Mouse (Mus musculus): ENCODE measurements at regions not wholly inside any gene's neighbourhood (a gene's known extent, or its start where the extent isn't known, plus 50 kb on each side); places are given as distances from the start of the nearest gene placed in this dataset.

DNA sequence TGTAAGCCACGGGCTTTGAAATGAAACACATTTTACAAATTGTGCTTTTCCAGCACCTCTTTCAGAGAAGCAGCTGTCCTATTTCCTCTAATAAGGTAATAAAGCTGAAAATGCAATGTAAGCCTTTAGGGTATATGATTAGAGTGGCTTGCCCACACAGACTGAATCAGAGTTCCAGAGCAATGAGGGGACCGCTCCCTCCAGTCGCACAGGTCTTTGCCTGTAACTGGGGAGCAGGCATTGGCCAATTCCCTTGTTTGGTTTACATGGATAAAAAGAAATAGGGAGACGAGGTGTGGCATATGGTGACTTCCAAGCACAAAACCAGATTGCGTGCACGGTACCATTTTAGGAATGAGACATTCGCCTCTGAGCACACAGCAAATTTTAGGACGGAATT, 112.7 kb upstream of the Frg1 start:
- DNase-seq (ENCODE audit: extremely low spot score in 1 of 2, low spot score in 1 of 2), result no peak

DNA sequence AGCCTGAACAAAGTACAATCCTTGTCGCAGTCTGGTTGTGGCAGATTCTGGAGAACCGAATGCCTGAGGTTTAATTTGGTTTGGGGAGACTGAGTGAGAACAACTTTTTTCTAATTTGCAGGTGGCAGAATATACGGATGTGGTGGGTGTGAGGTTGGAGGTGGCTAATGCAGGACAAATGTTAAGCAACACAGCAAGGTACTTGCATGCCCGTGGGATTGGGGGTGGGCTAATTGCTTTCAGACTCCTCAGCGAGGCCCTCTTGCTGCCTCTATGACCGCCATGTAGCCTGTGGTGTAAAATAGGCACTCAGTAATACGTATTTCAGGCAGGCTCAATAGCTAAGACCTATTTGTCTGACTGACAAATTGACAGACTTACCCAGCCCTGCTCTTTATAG, 109.4 kb upstream of the Frg1 start:
- DNase-seq (ENCODE audit: extremely low spot score in 1 of 2, low spot score in 1 of 2), result no peak

DNA sequence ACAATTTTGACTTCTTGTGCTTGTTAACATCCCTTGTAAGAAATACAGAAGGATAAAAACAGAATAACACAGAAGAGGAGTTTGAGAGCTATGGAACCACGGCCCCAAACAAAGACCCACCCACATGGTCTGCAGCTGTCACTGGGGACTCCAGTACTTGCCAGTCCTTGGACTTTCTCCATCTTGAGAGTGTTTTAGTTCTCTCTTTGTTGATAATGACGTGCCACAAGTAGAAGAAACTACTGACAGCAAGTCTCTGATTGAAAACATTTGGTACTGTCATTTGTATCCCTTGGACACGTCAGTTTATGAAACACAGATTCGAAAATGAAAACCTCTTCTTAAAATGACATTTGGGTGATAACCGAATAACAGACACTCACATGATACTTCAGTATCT, 68.3 kb upstream of the Frg1 start:
- DNase-seq (ENCODE audit: extremely low spot score in 1 of 2, low spot score in 1 of 2), result no peak

DNA sequence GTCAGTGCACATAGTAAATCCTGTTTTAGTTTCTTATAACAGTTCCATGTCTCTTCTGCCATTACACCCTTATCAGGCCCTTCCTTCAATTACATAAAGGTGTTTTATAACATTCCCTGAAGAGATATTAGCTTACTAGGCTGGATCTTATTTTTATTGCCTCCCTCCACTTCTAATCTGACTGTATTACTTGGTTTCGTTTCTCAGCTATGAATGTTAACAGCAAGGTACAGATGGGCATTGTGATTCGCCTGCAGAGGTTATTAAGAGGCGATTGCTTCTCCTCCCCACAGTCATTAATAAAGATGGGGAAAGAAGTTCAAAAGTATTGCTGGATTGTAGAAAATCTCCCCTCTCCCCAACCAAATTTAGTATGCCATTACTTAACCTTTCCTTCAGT, 66.4 kb upstream of the Frg1 start:
- no peak for DNase-seq (ENCODE audit: extremely low spot score in 1 of 2, low spot score in 1 of 2)

DNA sequence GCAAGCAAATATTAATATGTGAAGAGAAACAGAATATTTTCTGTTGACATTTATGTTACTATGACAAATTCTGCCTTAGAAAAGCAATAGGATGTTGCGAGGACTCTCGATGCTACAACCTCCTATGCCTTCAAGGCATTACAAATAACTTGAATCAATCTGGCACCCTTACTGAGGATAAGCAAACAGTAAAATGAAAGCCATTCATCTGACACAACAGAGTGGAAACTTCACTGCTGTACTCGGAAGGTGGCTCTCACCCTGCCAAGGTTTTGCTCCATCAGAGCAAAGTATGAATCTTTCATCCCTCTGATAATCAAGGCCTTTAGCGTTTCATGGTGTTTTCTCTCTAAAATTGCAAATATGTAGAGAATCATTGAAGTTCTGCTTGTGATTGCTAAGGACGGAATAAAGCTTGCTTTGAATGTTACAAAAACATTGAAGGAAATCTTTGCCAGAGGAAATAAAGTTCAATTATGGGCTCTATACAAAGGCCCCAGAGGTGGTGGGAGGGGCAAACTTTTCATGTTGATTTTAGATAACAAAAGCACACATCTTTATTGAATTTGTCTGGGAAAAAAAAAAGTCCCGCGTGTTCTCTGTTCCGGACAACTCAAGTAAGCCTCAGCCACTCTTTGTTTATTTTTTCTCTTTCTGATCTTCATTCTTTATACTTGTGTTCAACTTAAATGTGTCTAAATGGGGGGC, 56.3 kb upstream of the Frg1 start:
- DNase-seq (ENCODE audit: extremely low spot score in 1 of 2, low spot score in 1 of 2), result no peak

DNA sequence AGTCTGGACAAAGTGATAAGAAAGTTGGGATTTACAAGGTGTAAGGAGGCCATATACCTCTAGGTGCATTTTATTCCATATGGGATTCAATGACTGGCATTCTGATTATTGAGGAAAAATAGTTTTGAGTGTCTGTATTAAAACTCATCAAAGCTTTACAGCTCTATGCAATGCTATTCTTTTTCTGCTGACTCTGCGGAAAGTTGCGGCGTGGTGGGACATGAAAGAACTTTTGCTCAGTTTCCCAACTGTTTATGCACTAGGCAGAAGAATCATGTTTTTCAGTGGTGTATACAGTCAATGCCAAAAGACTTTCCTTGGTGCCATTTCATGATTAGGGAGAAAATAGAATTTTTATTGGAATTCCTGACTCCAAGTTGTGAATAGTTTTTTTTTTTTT, 55.4 kb upstream of the Frg1 start:
- DNase-seq (ENCODE audit: extremely low spot score in 1 of 2, low spot score in 1 of 2), result no peak

Data from layer of hippocampus, postnatal 25 days (tissue).